Mouse (Mus musculus) E14TG2a.4 (cell line): ENCODE measurements around the gene Ino80d.

Source experiments
- CTCF ChIP-seq: conservative IDR thresholded peaks from 2 replicates; pipeline ENCODE4 v1.5.1; 2014; ENCODE audit warnings: low read length
- NANOG ChIP-seq: IDR thresholded peaks from 2 replicates; pipeline ENCODE4 v1.6.1; 2014; ENCODE audit warnings: borderline replicate concordance, low read length, mixed read lengths
- POU5F1 ChIP-seq: IDR thresholded peaks from 2 replicates; pipeline ENCODE4 v1.6.1; 2014; ENCODE audit warnings: low read length, borderline replicate concordance

DNA sequence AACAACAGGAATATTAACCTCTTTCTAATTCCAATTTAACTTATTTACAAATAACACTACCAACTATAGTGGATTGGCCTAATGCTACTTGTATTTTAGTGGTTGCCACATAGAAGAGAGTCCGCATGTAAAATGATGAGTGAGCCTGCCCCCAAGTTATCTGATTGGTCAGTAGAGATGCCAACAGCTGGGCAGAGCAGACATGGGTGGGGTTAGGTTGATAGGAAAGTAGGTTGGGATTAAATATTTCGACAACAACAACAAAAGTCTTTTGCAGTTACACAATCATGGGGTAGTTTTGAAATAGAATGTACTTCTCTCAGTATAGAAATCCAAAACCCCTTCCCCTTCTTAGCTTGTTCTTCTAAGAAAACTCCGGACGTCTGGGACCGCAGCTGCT is 24.7 kb downstream of the Ino80d start:
- TF ChIP-seq CTCF (no peak), POU5F1 (no peak), NANOG (no peak)
